Mouse (Mus musculus) heart, postnatal 0 days (tissue): ENCODE measurements around the gene Cfap43. TPM values are rescaled to one million over a fixed set of nuclear protein-coding genes. Genes with fewer than 3 reads are reported as not detected.

Experiments used
- ATAC-seq: fragments of 200-750 bp; cut with Nextera tagmentation; 2 replicates; pipeline ENCODE4 v1.8.0; 2017; ENCODE audit warnings: low read depth, moderate number of reproducible peaks, moderate library complexity; ENCODE audit not compliant: insufficient read depth
- DNase-seq: peaks from one replicate; pipeline ENCODE4 v3.0.0-alpha.2; 2016; ENCODE audit warnings: low spot score
- H3K27ac ChIP-seq: fragments of 300-500 bp; sonication (generic); 2 replicates; pipeline ENCODE4 v1.5.1; 2014; ENCODE audit warnings: low read depth, mild to moderate bottlenecking
- H3K27me3 ChIP-seq: fragments of 300-500 bp; sonication (generic); 2 replicates; pipeline ENCODE4 v1.6.1; 2014; ENCODE audit warnings: low read length, mixed read lengths; ENCODE audit not compliant: control insufficient read depth, insufficient read depth
- H3K36me3 ChIP-seq: fragments of 300-500 bp; sonication (generic); replicated peaks from 2 replicates; pipeline ENCODE4 v1.6.1; 2014; ENCODE audit warnings: low read length, mixed read lengths; ENCODE audit not compliant: control insufficient read depth, insufficient read depth
- H3K4me1 ChIP-seq: fragments of 300-500 bp; sonication (generic); 2 replicates; pipeline ENCODE4 v1.6.1; 2014; ENCODE audit warnings: antibody characterized with exemption; ENCODE audit not compliant: control insufficient read depth, insufficient read depth
- H3K4me2 ChIP-seq: fragments of 300-500 bp; sonication (generic); 2 replicates; pipeline ENCODE4 v1.6.1; 2014; ENCODE audit warnings: low read depth, mild to moderate bottlenecking, low read length, moderate library complexity
- H3K4me3 ChIP-seq: fragments of 300-500 bp; sonication (generic); 2 replicates; pipeline ENCODE4 v1.5.1; 2014; ENCODE audit warnings: low read depth, low read length
- H3K9ac ChIP-seq: fragments of 300-500 bp; sonication (generic); replicated peaks from 2 replicates; pipeline ENCODE4 v1.6.1; 2014; ENCODE audit warnings: low read depth, low read length, mixed read lengths
- H3K9me3 ChIP-seq: fragments of 300-500 bp; sonication (generic); replicated peaks from 2 replicates; pipeline ENCODE4 v1.6.1; 2016; ENCODE audit warnings: low read length; ENCODE audit not compliant: control insufficient read depth
- CTCF ChIP-seq: IDR thresholded peaks from 2 replicates; pipeline ENCODE4 v1.5.1; 2016; ENCODE audit warnings: antibody characterized with exemption, control low read depth, low read depth
- EP300 ChIP-seq: IDR thresholded peaks from 2 replicates; pipeline ENCODE4 v1.6.1; 2016; ENCODE audit warnings: antibody characterized with exemption, low read depth
- WGBS: fragments of 180-500 bp; shearing (Covaris S2); extraction: QIAGEN DNeasy Blood & Tissue Kit; methylation state at CpG from one replicate; pipeline ENCODE4 v1.1.7; 2014; 5-methylcytosine and 5-hydroxymethylcytosine counted together
- polyA plus RNA-seq: library from polyadenylated mRNA; unstranded; fragments of >200 nt; fragmentation: Nextera tagmentation; extraction: Ambion mirVana; gene quantifications from 2 replicates; pipeline ENCODE4 v1.2.1, GENCODE M21; 2015
- total RNA-seq: library from RNA; depleted of rRNA; stranded (reverse); fragments of >200 nt; gene quantifications from 2 replicates; pipeline ENCODE4 v1.2.3, GENCODE M21; 2014; ENCODE audit warnings: low replicate concordance

Gene Cfap43
- total and polyA plus RNA-seq, 2 experiments from 2014 or later = 0.08 to 0.15 TPM

DNA sequence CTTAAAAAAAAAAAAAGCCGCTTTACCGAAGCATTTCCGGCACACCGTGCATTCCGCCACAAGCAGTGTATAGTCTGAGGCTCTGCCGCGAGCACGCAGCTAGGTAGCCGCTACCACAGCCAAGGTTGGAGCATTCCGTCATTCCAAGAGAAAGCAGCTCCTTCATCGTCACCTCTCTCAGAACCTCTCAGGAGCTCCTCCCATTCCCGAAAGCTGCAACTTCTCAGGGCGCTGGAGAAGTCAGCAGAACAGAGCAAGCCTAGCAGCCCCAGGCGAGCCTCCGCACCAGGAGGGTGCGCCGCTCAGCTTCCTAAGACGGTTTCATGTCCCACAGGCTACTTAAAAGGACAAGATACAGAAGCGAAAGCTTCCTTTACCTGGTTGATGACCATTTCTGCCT lies 163.5 kb downstream of the Cfap43 start:
- WGBS = 38% methylated on average over 19 of the region's 19 CpGs
- TF ChIP-seq CTCF (no peak), EP300 (no peak)
- ATAC-seq (no peak), DNase-seq (peak; percentile 5)
- no peaks in the 10 kb centered on the region for H3K27me3 ChIP-seq
- no peaks in the 10 kb centered on the region for H3K36me3 ChIP-seq
- H3K4me3 ChIP-seq = peak overlapping the region; percentile 37
- no peaks in the 10 kb centered on the region for H3K4me1 ChIP-seq
- H3K9ac ChIP-seq = no peak overlapping the region
- H3K27ac ChIP-seq = no peak overlapping the region
- peak overlapping the region; percentile 52 for H3K4me2 ChIP-seq
- no peaks in the 10 kb centered on the region for H3K9me3 ChIP-seq

DNA sequence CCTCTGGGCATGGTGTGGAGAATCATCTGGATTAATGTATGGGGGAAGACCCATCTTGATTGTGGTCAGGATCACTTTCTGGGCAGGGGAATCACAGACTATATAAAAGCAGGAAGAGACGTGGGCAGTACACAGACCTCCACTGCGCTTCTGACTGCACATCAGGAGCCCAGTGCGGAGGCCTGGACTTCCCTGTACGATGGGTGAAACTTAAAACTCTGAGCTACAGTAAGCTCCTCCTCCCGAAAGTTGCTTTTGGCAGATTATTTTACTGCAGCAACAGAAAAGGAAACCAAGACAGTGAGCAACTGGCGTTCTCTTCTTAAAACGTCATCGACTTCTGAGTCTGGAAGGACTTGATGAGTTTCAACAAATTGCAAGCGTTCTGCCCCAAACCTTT lies 164.2 kb downstream of the Cfap43 start:
- Histone ChIP-seq H3K4me2 (no peak overlapping the region), H3K4me1 (no peaks in the 10 kb centered on the region)
- ATAC-seq = no peak

GRCm38 (mm10) chr19:47753921-47754320 lies 165.2 kb downstream of the Cfap43 start:
- Histone ChIP-seq H3K27me3 (no peaks in the 10 kb centered on the region), H3K4me3 (no peak overlapping the region), H3K4me2 (no peak overlapping the region), H3K9ac (no peak overlapping the region), H3K27ac (no peak overlapping the region), H3K4me1 (no peaks in the 10 kb centered on the region), H3K36me3 (no peaks in the 10 kb centered on the region), H3K9me3 (no peaks in the 10 kb centered on the region)
- DNase-seq (no peak), ATAC-seq (no peak)
- WGBS = 84% methylated on average over 4 of the region's 4 CpGs
- TF ChIP-seq EP300 (no peak), CTCF (no peak)

More for the DNA sequence above, 164.2 kb downstream of the Cfap43 start:
- 78% methylated on average over 9 of the region's 9 CpGs for WGBS
- Histone ChIP-seq H3K4me3 (no peak overlapping the region), H3K27me3 (no peaks in the 10 kb centered on the region), H3K27ac (no peak overlapping the region), H3K36me3 (no peaks in the 10 kb centered on the region), H3K9ac (no peak overlapping the region), H3K9me3 (no peaks in the 10 kb centered on the region)
- TF ChIP-seq CTCF (no peak), EP300 (no peak)
- no peak for DNase-seq

DNA sequence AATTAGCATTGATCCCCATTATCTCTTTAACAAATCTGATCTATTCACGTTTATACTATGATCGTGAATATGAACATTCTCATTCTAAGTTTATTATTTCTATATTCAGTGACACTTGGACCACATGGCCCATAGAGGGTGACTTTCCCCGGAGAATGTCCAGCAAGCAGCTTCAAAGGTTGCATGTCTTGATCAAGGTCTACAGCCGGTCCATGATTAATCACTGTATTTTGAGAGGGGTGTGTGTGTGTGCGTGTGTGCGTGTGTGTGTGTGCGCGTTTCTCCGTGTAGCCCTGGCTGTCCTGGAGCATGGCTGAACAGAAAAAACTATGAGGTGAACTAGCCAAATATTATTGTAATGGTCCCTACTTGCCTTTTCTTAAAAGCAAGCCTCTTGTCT lies 166.6 kb downstream of the Cfap43 start:
- Histone ChIP-seq H3K9me3 (no peaks in the 10 kb centered on the region), H3K4me2 (no peak overlapping the region), H3K4me3 (no peak overlapping the region), H3K27me3 (no peaks in the 10 kb centered on the region), H3K4me1 (no peaks in the 10 kb centered on the region), H3K27ac (no peak overlapping the region), H3K9ac (no peak overlapping the region), H3K36me3 (no peaks in the 10 kb centered on the region)
- no peak for DNase-seq
- TF ChIP-seq EP300 (no peak), CTCF (no peak)
- 87% methylated on average over 9 of the region's 9 CpGs for WGBS
- no peak for ATAC-seq

- no peaks in the 10 kb centered on the region for H3K27me3 ChIP-seq
- ATAC-seq (no peak), DNase-seq (no peak)
- TF ChIP-seq CTCF (no peak), EP300 (no peak)
- no peak overlapping the region for H3K4me3 ChIP-seq
- no peaks in the 10 kb centered on the region for H3K9me3 ChIP-seq
- no peaks in the 10 kb centered on the region for H3K36me3 ChIP-seq
- no peak overlapping the region for H3K4me2 ChIP-seq
- WGBS = 88% methylated on average over 5 of the region's 5 CpGs
- no peak overlapping the region for H3K27ac ChIP-seq
- H3K9ac ChIP-seq = no peak overlapping the region
- H3K4me1 ChIP-seq = no peaks in the 10 kb centered on the region
Measured at GRCm38 (mm10) chr19:47750391-47750790, 168.7 kb downstream of the Cfap43 start.

GRCm38 (mm10) chr19:47748950-47749349 lies 170.1 kb downstream of the Cfap43 start:
- H3K36me3 ChIP-seq = no peaks in the 10 kb centered on the region
- no peak overlapping the region for H3K4me3 ChIP-seq
- TF ChIP-seq CTCF = no peak
- TF ChIP-seq EP300 = no peak
- H3K27ac ChIP-seq = no peak overlapping the region
- no peak overlapping the region for H3K4me2 ChIP-seq
- 91% methylated on average over 2 of the region's 2 CpGs for WGBS
- DNase-seq (no peak), ATAC-seq (no peak)
- no peaks in the 10 kb centered on the region for H3K9me3 ChIP-seq
- no peak overlapping the region for H3K9ac ChIP-seq
- H3K27me3 ChIP-seq = no peaks in the 10 kb centered on the region
- no peaks in the 10 kb centered on the region for H3K4me1 ChIP-seq
